Mouse (Mus musculus) forebrain, embryonic 16.5 days (tissue): ENCODE results near the gene Rbx1. TPM values are rescaled to one million over a fixed set of nuclear protein-coding genes. Genes with fewer than 3 reads are reported as not detected.

ENCODE experiments used
- ATAC-seq: fragments of 200-750 bp; cut with Nextera tagmentation; 2 replicates; pipeline ENCODE4 v1.8.0; 2017; ENCODE audit warnings: mild to moderate bottlenecking, moderate library complexity
- H3K27ac ChIP-seq: fragments of 300-500 bp; sonication (generic); 2 replicates; pipeline ENCODE4 v1.5.1; 2014; ENCODE audit warnings: low read length, control low read depth
- H3K27me3 ChIP-seq: fragments of 300-500 bp; sonication (generic); replicated peaks from 2 replicates; pipeline ENCODE4 v1.6.1; 2014; ENCODE audit warnings: low read length; ENCODE audit not compliant: control insufficient read depth, insufficient read depth
- H3K36me3 ChIP-seq: fragments of 300-500 bp; sonication (generic); 2 replicates; pipeline ENCODE4 v1.6.1; 2014; ENCODE audit not compliant: control insufficient read depth, insufficient read depth
- H3K4me1 ChIP-seq: fragments of 300-500 bp; sonication (generic); replicated peaks from 2 replicates; pipeline ENCODE4 v1.6.1; 2014; ENCODE audit warnings: low read length; ENCODE audit not compliant: control insufficient read depth, insufficient read depth
- H3K4me2 ChIP-seq: fragments of 300-500 bp; sonication (generic); 2 replicates; pipeline ENCODE4 v1.6.1; 2014; ENCODE audit warnings: mild to moderate bottlenecking, low read length, control low read depth
- H3K4me3 ChIP-seq: fragments of 300-500 bp; sonication (generic); replicated peaks from 2 replicates; pipeline ENCODE4 v1.5.1; 2014; ENCODE audit warnings: mild to moderate bottlenecking, low read length, control low read depth
- H3K9ac ChIP-seq: fragments of 300-500 bp; sonication (generic); replicated peaks from 2 replicates; pipeline ENCODE4 v1.6.1; 2014; ENCODE audit warnings: low read depth, low read length, control low read depth
- H3K9me3 ChIP-seq: fragments of 300-500 bp; sonication (generic); 2 replicates; pipeline ENCODE4 v1.6.1; 2016; ENCODE audit warnings: low read length; ENCODE audit not compliant: control insufficient read depth
- WGBS: fragments of 180-500 bp; shearing (Covaris S2); extraction: QIAGEN DNeasy Blood & Tissue Kit; methylation state at CpG from one replicate; pipeline ENCODE4 v1.1.7; 2014; 5-methylcytosine and 5-hydroxymethylcytosine counted together
- polyA plus RNA-seq: library from polyadenylated mRNA; unstranded; fragments of >200 nt; fragmentation: Nextera tagmentation; extraction: Ambion mirVana; gene quantifications from 2 replicates; pipeline ENCODE4 v1.2.1, GENCODE M21; 2015

The Rbx1 gene
- polyA plus RNA-seq, 1 experiment from 2014 or later = 466 TPM

DNA sequence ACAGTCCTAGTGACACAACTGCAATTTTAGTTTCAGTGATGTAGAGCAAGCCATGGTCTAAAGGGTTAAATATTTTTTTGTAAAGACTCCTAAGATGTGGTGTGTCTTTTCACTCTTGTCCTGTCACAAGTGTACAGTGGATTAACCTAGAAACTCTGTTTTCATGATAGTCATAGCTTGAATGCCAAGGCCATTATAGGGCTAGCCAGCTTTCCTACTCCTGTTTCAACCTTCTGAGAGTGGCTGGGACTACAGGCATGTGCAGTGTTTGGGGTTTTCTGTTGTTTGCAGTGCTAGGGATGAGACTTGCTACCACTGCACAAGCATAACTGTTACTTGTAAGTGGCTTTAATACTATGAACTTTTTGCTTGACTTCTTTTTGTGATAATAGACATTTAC, 26.9 kb upstream of the Rbx1 start:
- H3K36me3 ChIP-seq = peaks cover 2% of the 10 kb centered on the region; the same call in 1 of the 2 replicates
- no peak overlapping the region for H3K4me3 ChIP-seq
- ATAC-seq = no peak
- H3K27me3 ChIP-seq = no peaks in the 10 kb centered on the region
- H3K4me1 ChIP-seq = no peaks in the 10 kb centered on the region
- H3K4me2 ChIP-seq = no peak overlapping the region
- H3K27ac ChIP-seq = no peak overlapping the region
- H3K9me3 ChIP-seq = no peaks in the 10 kb centered on the region
- no peak overlapping the region for H3K9ac ChIP-seq

DNA sequence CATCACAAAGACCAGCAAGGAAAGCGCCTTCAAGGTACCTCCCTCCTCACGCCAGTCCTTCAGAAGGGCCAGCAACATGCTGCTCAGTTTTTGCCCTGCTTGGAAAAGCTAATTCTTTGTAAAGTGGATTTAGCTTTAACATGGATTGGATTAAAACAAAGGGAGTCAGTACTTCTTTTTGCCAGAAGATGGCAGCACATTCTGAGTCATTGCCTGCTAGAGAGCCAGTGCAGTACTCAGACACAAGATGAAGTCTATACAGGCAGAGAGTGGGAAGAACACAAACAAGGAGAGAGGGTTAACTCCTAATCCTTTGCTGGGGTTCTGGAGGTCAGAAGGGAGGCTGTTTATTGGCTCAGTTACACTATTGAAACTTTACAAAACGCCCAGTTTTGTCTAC, 17.6 kb upstream of the Rbx1 start:
- Histone ChIP-seq H3K27ac (no peak overlapping the region; the same call in 1 of the 2 replicates), H3K36me3 (peaks cover 3% of the 10 kb centered on the region; the same call in 1 of the 2 replicates), H3K9me3 (no peaks in the 10 kb centered on the region), H3K9ac (0 out of 2 replicates have a peak overlapping the region, but pooled peaks have one; percentile 14), H3K27me3 (no peaks in the 10 kb centered on the region), H3K4me2 (no peak overlapping the region), H3K4me3 (no peak overlapping the region), H3K4me1 (no peaks in the 10 kb centered on the region)
- 39% methylated on average over 3 of the region's 3 CpGs for WGBS
- ATAC-seq = peak; percentile 79

GRCm38 (mm10) chr15:81461523-81461922, 4.6 kb upstream of the Rbx1 start:
- peaks cover 6% of the 10 kb centered on the region for H3K4me1 ChIP-seq
- H3K4me2 ChIP-seq = no peak overlapping the region
- H3K36me3 ChIP-seq = 0 out of 2 replicates have a peak, but pooled peaks cover 3% of the 10 kb centered on the region
- peaks cover 3% of the 10 kb centered on the region; the same call in 1 of the 2 replicates for H3K9me3 ChIP-seq
- no peak overlapping the region for H3K4me3 ChIP-seq
- WGBS = 84% methylated on average over 7 of the region's 7 CpGs
- ATAC-seq = no peak
- no peaks in the 10 kb centered on the region for H3K27me3 ChIP-seq
- no peak overlapping the region for H3K9ac ChIP-seq
- H3K27ac ChIP-seq = no peak overlapping the region

DNA sequence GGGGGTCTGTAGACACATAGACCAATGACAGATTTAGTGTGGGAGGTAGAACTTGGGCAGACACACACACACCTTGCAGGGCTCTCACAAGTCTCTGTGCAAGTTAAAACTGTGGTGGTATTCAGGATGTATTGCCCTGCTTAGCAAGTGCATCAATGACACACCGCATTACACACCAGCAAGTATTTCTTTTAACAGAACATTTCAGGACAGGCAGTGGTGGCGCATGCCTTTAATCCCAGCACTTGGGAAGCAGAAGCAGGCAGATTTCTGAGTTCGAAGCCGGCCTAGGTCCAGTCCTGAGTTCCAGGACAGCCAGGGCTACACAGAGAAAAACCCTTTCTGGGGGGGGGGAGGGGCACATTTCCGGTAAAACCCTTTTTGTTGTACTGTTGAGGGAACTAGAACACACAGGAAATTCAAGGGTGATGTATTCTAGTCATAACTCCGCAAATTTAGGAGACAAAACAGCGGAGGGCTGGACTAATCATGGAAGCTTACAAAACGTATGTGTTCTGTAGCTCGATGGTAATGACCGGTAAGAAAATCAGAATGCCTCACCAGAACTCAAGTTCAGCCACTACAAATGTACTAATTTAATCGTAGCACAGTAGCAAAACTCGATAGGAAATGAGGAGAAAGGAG, 958 bp upstream of the Rbx1 start:
- Histone ChIP-seq H3K4me1 (peaks cover 16% of the 10 kb centered on the region), H3K4me2 (peak overlapping the region; percentile 86), H3K4me3 (peak overlapping the region; percentile 74), H3K36me3 (0 out of 2 replicates have a peak, but pooled peaks cover 7% of the 10 kb centered on the region), H3K9me3 (peaks cover 3% of the 10 kb centered on the region; the same call in 1 of the 2 replicates), H3K27me3 (no peaks in the 10 kb centered on the region), H3K27ac (peak overlapping the region; percentile 89), H3K9ac (peak overlapping the region; percentile 84)
- whole genome bisulfite sequencing = 77% methylated on average over 12 of the region's 12 CpGs
- no peak for ATAC-seq

GRCm38 (mm10) chr15:81466738-81467113, 630 bp downstream of the Rbx1 start:
- ATAC-seq = no peak
- H3K4me3 ChIP-seq = peak overlapping the region; percentile 74
- H3K4me2 ChIP-seq = peak overlapping the region; percentile 66
- H3K27ac ChIP-seq = peak overlapping the region; percentile 94
- WGBS = under 1% methylated on average over 15 of the region's 15 CpGs
- H3K9ac ChIP-seq = peak overlapping the region; percentile 84
- H3K27me3 ChIP-seq = no peaks in the 10 kb centered on the region
- peaks cover 17% of the 10 kb centered on the region for H3K36me3 ChIP-seq
- peaks cover 3% of the 10 kb centered on the region; the same call in 1 of the 2 replicates for H3K9me3 ChIP-seq
- H3K4me1 ChIP-seq = peaks cover 16% of the 10 kb centered on the region

DNA sequence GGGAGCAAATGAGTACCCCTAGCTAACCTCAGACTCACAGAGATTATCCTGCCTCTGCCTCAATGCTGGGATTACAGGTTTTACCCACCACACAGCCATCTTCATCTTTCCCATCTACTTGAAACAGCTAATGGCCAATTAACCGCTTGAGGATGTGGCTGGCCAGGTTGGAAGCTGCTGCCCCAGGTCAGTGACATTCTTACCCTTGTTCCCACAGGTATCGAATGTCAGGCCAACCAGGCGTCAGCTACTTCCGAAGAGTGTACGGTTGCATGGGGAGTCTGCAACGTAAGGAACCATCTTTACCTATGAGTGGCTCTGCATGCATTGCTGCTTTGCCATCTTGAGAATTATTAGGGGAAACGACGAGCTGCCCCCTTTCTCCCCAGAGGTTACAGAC, 4.6 kb downstream of the Rbx1 start:
- Histone ChIP-seq H3K4me3 (no peak overlapping the region), H3K9ac (no peak overlapping the region), H3K27me3 (no peaks in the 10 kb centered on the region), H3K9me3 (no peaks in the 10 kb centered on the region), H3K27ac (no peak overlapping the region), H3K4me1 (peaks cover 10% of the 10 kb centered on the region), H3K4me2 (no peak overlapping the region), H3K36me3 (peaks cover 28% of the 10 kb centered on the region)
- WGBS = 91% methylated on average over 8 of the region's 8 CpGs
- ATAC-seq = no peak

DNA sequence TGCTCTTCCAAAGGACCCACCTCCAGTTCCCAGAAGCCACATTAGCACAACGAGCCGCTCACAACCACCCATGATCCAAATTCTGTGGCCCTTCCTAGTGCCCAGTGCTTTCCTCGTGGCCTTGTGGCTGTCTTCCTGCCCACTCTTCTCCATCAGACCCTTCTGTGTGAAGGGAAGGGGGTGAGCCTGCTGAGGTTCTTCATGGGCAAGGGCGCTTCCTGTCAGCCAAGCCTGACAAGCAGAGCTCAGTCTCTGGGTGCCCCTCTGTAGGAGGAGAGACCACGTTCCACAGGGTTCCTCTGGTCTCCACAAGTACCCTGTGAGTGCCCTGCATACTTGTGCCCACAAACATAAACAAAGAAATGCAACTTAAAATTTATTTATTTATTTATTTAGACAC, 6.2 kb downstream of the Rbx1 start:
- Histone ChIP-seq H3K4me2 (no peak overlapping the region), H3K4me1 (peaks cover 11% of the 10 kb centered on the region), H3K27ac (no peak overlapping the region), H3K36me3 (peaks cover 28% of the 10 kb centered on the region), H3K27me3 (no peaks in the 10 kb centered on the region), H3K9me3 (no peaks in the 10 kb centered on the region), H3K9ac (no peak overlapping the region), H3K4me3 (no peak overlapping the region)
- 97% methylated on average over 5 of the region's 5 CpGs for WGBS
- no peak for ATAC-seq

GRCm38 (mm10) chr15:81475654-81476053, 9.6 kb downstream of the Rbx1 start:
- ATAC-seq = no peak
- Histone ChIP-seq H3K36me3 (peaks cover 20% of the 10 kb centered on the region), H3K27me3 (no peaks in the 10 kb centered on the region), H3K4me1 (0 out of 2 replicates have a peak, but pooled peaks cover 3% of the 10 kb centered on the region), H3K4me3 (no peak overlapping the region), H3K4me2 (no peak overlapping the region), H3K27ac (no peak overlapping the region), H3K9me3 (no peaks in the 10 kb centered on the region), H3K9ac (no peak overlapping the region)
- 36% methylated on average over 3 of the region's 3 CpGs for WGBS

DNA sequence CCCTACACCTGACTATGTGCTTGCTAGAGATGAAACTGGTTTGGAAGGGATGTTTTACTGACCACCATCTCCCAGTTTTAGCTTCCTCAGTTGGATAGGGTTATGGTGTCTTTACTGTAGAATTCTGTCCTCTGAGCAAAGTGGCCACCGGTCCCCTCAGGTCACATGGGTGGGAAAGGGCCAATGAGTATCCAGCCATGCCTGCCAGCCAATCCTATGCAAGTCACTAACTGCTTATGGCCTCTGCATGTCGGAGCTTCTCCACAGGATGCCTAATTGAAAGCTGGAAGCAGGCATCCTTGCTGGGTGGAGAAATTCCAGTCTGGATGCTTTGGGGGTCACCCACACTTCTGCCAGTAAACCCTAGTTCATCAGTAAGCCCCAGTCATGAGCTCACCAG, 10.5 kb downstream of the Rbx1 start:
- ATAC-seq = no peak
- H3K4me3 ChIP-seq = no peak overlapping the region

More for the DNA sequence above, 10.5 kb downstream of the Rbx1 start:
- Histone ChIP-seq H3K27ac (no peak overlapping the region), H3K9me3 (no peaks in the 10 kb centered on the region), H3K9ac (no peak overlapping the region), H3K27me3 (no peaks in the 10 kb centered on the region), H3K36me3 (peaks cover 12% of the 10 kb centered on the region), H3K4me1 (peaks cover 6% of the 10 kb centered on the region; the same call in 1 of the 2 replicates), H3K4me2 (no peak overlapping the region)
- 8% methylated on average over 2 of the region's 2 CpGs for WGBS
